Mouse (Mus musculus): Measurements from ENCODE around the gene Tfpi2. TPM values are rescaled to one million over a fixed set of nuclear protein-coding genes. Genes with fewer than 3 reads are reported as not detected.

The Tfpi2 gene
- polyA plus RNA-seq (2014; fragmentation: Nextera tagmentation; extraction: Ambion mirVana), result 0.56 and 0.92 TPM in 2 replicates

GRCm38 (mm10) chr6:3988750-3989149, at the start of gene Tfpi2:
Tfpi2 (minus strand) TSS chr6:3988919.
- no peaks in the 10 kb centered on the region for H3K27me3 ChIP-seq (ENCODE audit: control insufficient read depth, insufficient read depth, low read length)
- DNase-seq (ENCODE audit: low spot score), result no peak
- H3K36me3 ChIP-seq (ENCODE audit: control insufficient read depth, insufficient read depth, low read length), result no peaks in the 10 kb centered on the region
- no peak within 1 kb of the TSS for H3K27ac ChIP-seq (replicated peaks; ENCODE audit: low read depth, low read length)
- H3K4me2 ChIP-seq (ENCODE audit: low read depth, severe bottlenecking), result no peak within 1 kb of the TSS
- no peak within 1 kb of the TSS for H3K4me3 ChIP-seq (ENCODE audit: low read depth, low read length)
- ATAC-seq (ENCODE audit: insufficient number of reproducible peaks, low FRiP score, low TSS enrichment, low read depth), result no peak
- no peak within 1 kb of the TSS for H3K9ac ChIP-seq (ENCODE audit: low read length)
- H3K9me3 ChIP-seq (ENCODE audit: control insufficient read depth, low read length), result no peaks in the 10 kb centered on the region
- 85% methylated on average over 3 of the region's 3 CpGs for WGBS
- no peaks in the 10 kb centered on the region for H3K4me1 ChIP-seq (ENCODE audit: control insufficient read depth, insufficient read depth, low read length)

- WGBS, result 78% methylated on average over 3 of the region's 3 CpGs
- Histone ChIP-seq H3K27me3 (ENCODE audit: control insufficient read depth, insufficient read depth, low read length) (no peaks in the 10 kb centered on the region), H3K4me1 (ENCODE audit: control insufficient read depth, insufficient read depth, low read length) (no peaks in the 10 kb centered on the region), H3K4me3 (ENCODE audit: low read depth, low read length) (no peak overlapping the region), H3K27ac (replicated peaks; ENCODE audit: low read depth, low read length) (no peak overlapping the region), H3K36me3 (ENCODE audit: control insufficient read depth, insufficient read depth, low read length) (no peaks in the 10 kb centered on the region), H3K4me2 (ENCODE audit: low read depth, severe bottlenecking) (no peak overlapping the region), H3K9me3 (ENCODE audit: control insufficient read depth, low read length) (no peaks in the 10 kb centered on the region), H3K9ac (ENCODE audit: low read length) (no peak overlapping the region)
- DNase-seq (ENCODE audit: low spot score) (no peak), ATAC-seq (ENCODE audit: insufficient number of reproducible peaks, low FRiP score, low TSS enrichment, low read depth) (no peak)
These were observed 42.2 kb upstream of the Tfpi2 start for GRCm38 (mm10) chr6:4030956-4031355.

GRCm38 (mm10) chr6:4026367-4026766, 37.6 kb upstream of the Tfpi2 start:
- H3K27me3 ChIP-seq (ENCODE audit: control insufficient read depth, insufficient read depth, low read length), result no peaks in the 10 kb centered on the region
- no peaks in the 10 kb centered on the region for H3K4me1 ChIP-seq (ENCODE audit: control insufficient read depth, insufficient read depth, low read length)
- no peaks in the 10 kb centered on the region for H3K9me3 ChIP-seq (ENCODE audit: control insufficient read depth, low read length)
- H3K4me2 ChIP-seq (ENCODE audit: low read depth, severe bottlenecking), result no peak overlapping the region
- DNase-seq (ENCODE audit: low spot score), result no peak
- 63% methylated on average over 2 of the region's 2 CpGs for WGBS
- no peak overlapping the region for H3K9ac ChIP-seq (ENCODE audit: low read length)
- no peak overlapping the region for H3K4me3 ChIP-seq (ENCODE audit: low read depth, low read length)
- H3K27ac ChIP-seq (replicated peaks; ENCODE audit: low read depth, low read length), result no peak overlapping the region
- no peaks in the 10 kb centered on the region for H3K36me3 ChIP-seq (ENCODE audit: control insufficient read depth, insufficient read depth, low read length)
- ATAC-seq (ENCODE audit: insufficient number of reproducible peaks, low FRiP score, low TSS enrichment, low read depth), result no peak

- ATAC-seq (ENCODE audit: insufficient number of reproducible peaks, low FRiP score, low TSS enrichment, low read depth) (no peak), DNase-seq (ENCODE audit: low spot score) (no peak)
- Histone ChIP-seq H3K4me1 (ENCODE audit: control insufficient read depth, insufficient read depth, low read length) (no peaks in the 10 kb centered on the region), H3K9ac (ENCODE audit: low read length) (no peak overlapping the region), H3K27me3 (ENCODE audit: control insufficient read depth, insufficient read depth, low read length) (no peaks in the 10 kb centered on the region), H3K4me2 (ENCODE audit: low read depth, severe bottlenecking) (no peak overlapping the region), H3K9me3 (ENCODE audit: control insufficient read depth, low read length) (no peaks in the 10 kb centered on the region), H3K27ac (replicated peaks; ENCODE audit: low read depth, low read length) (no peak overlapping the region), H3K4me3 (ENCODE audit: low read depth, low read length) (no peak overlapping the region), H3K36me3 (ENCODE audit: control insufficient read depth, insufficient read depth, low read length) (no peaks in the 10 kb centered on the region)
- WGBS, result 45% methylated on average over 1 of the region's 1 CpGs
These were observed 33.9 kb upstream of the Tfpi2 start for GRCm38 (mm10) chr6:4022645-4023044.

- ATAC-seq (ENCODE audit: insufficient number of reproducible peaks, low FRiP score, low TSS enrichment, low read depth) (no peak), DNase-seq (ENCODE audit: low spot score) (no peak)
- Histone ChIP-seq H3K4me1 (ENCODE audit: control insufficient read depth, insufficient read depth, low read length) (no peaks in the 10 kb centered on the region), H3K4me3 (ENCODE audit: low read depth, low read length) (no peak overlapping the region), H3K27me3 (ENCODE audit: control insufficient read depth, insufficient read depth, low read length) (no peaks in the 10 kb centered on the region), H3K27ac (replicated peaks; ENCODE audit: low read depth, low read length) (no peak overlapping the region), H3K9ac (ENCODE audit: low read length) (no peak overlapping the region), H3K9me3 (ENCODE audit: control insufficient read depth, low read length) (no peaks in the 10 kb centered on the region), H3K4me2 (ENCODE audit: low read depth, severe bottlenecking) (no peak overlapping the region), H3K36me3 (ENCODE audit: control insufficient read depth, insufficient read depth, low read length) (no peaks in the 10 kb centered on the region)
These were observed 20.8 kb upstream of the Tfpi2 start for GRCm38 (mm10) chr6:4009548-4009947.

- no peak for ATAC-seq (ENCODE audit: insufficient number of reproducible peaks, low FRiP score, low TSS enrichment, low read depth)
- 62% methylated on average over 2 of the region's 2 CpGs for WGBS
- DNase-seq (ENCODE audit: low spot score), result no peak
- Histone ChIP-seq H3K9me3 (ENCODE audit: control insufficient read depth, low read length) (no peaks in the 10 kb centered on the region), H3K36me3 (ENCODE audit: control insufficient read depth, insufficient read depth, low read length) (no peaks in the 10 kb centered on the region), H3K4me3 (ENCODE audit: low read depth, low read length) (no peak overlapping the region), H3K4me1 (ENCODE audit: control insufficient read depth, insufficient read depth, low read length) (no peaks in the 10 kb centered on the region), H3K27ac (replicated peaks; ENCODE audit: low read depth, low read length) (no peak overlapping the region), H3K9ac (ENCODE audit: low read length) (no peak overlapping the region), H3K27me3 (ENCODE audit: control insufficient read depth, insufficient read depth, low read length) (no peaks in the 10 kb centered on the region), H3K4me2 (ENCODE audit: low read depth, severe bottlenecking) (no peak overlapping the region)
These were observed 19.9 kb upstream of the Tfpi2 start for GRCm38 (mm10) chr6:4008501-4009040.

GRCm38 (mm10) chr6:4004808-4005207, 16.1 kb upstream of the Tfpi2 start:
- DNase-seq (ENCODE audit: low spot score) (no peak), ATAC-seq (ENCODE audit: insufficient number of reproducible peaks, low FRiP score, low TSS enrichment, low read depth) (no peak)
- no peaks in the 10 kb centered on the region for H3K36me3 ChIP-seq (ENCODE audit: control insufficient read depth, insufficient read depth, low read length)
- H3K4me3 ChIP-seq (ENCODE audit: low read depth, low read length), result no peak overlapping the region
- 71% methylated on average over 2 of the region's 2 CpGs for WGBS
- H3K4me1 ChIP-seq (ENCODE audit: control insufficient read depth, insufficient read depth, low read length), result no peaks in the 10 kb centered on the region
- H3K27ac ChIP-seq (replicated peaks; ENCODE audit: low read depth, low read length), result no peak overlapping the region
- H3K9ac ChIP-seq (ENCODE audit: low read length), result no peak overlapping the region
- no peaks in the 10 kb centered on the region for H3K9me3 ChIP-seq (ENCODE audit: control insufficient read depth, low read length)
- no peaks in the 10 kb centered on the region for H3K27me3 ChIP-seq (ENCODE audit: control insufficient read depth, insufficient read depth, low read length)
- H3K4me2 ChIP-seq (ENCODE audit: low read depth, severe bottlenecking), result no peak overlapping the region

- Histone ChIP-seq H3K9me3 (ENCODE audit: control insufficient read depth, low read length) (no peaks in the 10 kb centered on the region), H3K4me3 (ENCODE audit: low read depth, low read length) (peak within 1 kb of the TSS; percentile 38), H3K4me1 (ENCODE audit: control insufficient read depth, insufficient read depth, low read length) (no peaks in the 10 kb centered on the region), H3K27ac (replicated peaks; ENCODE audit: low read depth, low read length) (peak within 1 kb of the TSS; percentile 30; the same call in 1 of the 2 replicates), H3K27me3 (ENCODE audit: control insufficient read depth, insufficient read depth, low read length) (no peaks in the 10 kb centered on the region), H3K36me3 (ENCODE audit: control insufficient read depth, insufficient read depth, low read length) (no peaks in the 10 kb centered on the region), H3K4me2 (ENCODE audit: low read depth, severe bottlenecking) (peak within 1 kb of the TSS; percentile 76), H3K9ac (ENCODE audit: low read length) (peak within 1 kb of the TSS; percentile 87)
- WGBS, result 3% methylated on average over 19 of the region's 19 CpGs
- DNase-seq (ENCODE audit: low spot score) (peak; percentile 72), ATAC-seq (ENCODE audit: insufficient number of reproducible peaks, low FRiP score, low TSS enrichment, low read depth) (peak; percentile 81)
These were observed 15.2 kb upstream of the Tfpi2 start, which contains the start of gene Gng11 for GRCm38 (mm10) chr6:4003890-4004306. Gng11 (plus strand) TSS chr6:4003904.

GRCm38 (mm10) chr6:4003445-4003844, 14.7 kb upstream of the Tfpi2 start:
- no peak for ATAC-seq (ENCODE audit: insufficient number of reproducible peaks, low FRiP score, low TSS enrichment, low read depth)
- Histone ChIP-seq H3K4me3 (ENCODE audit: low read depth, low read length) (no peak overlapping the region; the same call in 1 of the 2 replicates), H3K27me3 (ENCODE audit: control insufficient read depth, insufficient read depth, low read length) (no peaks in the 10 kb centered on the region), H3K9ac (ENCODE audit: low read length) (no peak overlapping the region), H3K9me3 (ENCODE audit: control insufficient read depth, low read length) (no peaks in the 10 kb centered on the region), H3K27ac (replicated peaks; ENCODE audit: low read depth, low read length) (no peak overlapping the region), H3K4me2 (ENCODE audit: low read depth, severe bottlenecking) (peak overlapping the region; percentile 76; the same call in 1 of the 2 replicates), H3K4me1 (ENCODE audit: control insufficient read depth, insufficient read depth, low read length) (no peaks in the 10 kb centered on the region), H3K36me3 (ENCODE audit: control insufficient read depth, insufficient read depth, low read length) (no peaks in the 10 kb centered on the region)
- WGBS, result 47% methylated on average over 4 of the region's 4 CpGs
- no peak for DNase-seq (ENCODE audit: low spot score)

All from limb, embryonic 11.5 days (tissue).